Mouse (Mus musculus): ENCODE measurements at regions not wholly inside any gene's neighbourhood (a gene's known extent, or its start where the extent isn't known, plus 50 kb on each side); places are given as distances from the start of the nearest gene placed in this dataset.

GRCm38 (mm10) chr2:30679041-30679440 lies 84.2 kb downstream of the Cstad start:
- Histone ChIP-seq H3K9me3 (ENCODE audit: control insufficient read depth, low read length) (no peaks in the 10 kb centered on the region), H3K27ac (no peak overlapping the region), H3K9ac (replicated peaks) (no peak overlapping the region), H3K4me1 (replicated peaks; ENCODE audit: control insufficient read depth in 2 of 2, insufficient read depth in 2 of 2, low read length in 1 of 2) (peaks cover 0 to 11% of the 10 kb centered on the region in 2 experiments; a peak in 2 of 4 replicates), H3K36me3 (replicated peaks; ENCODE audit: control insufficient read depth, insufficient read depth, low read depth) (no peaks in the 10 kb centered on the region), H3K27me3 (ENCODE audit: control insufficient read depth, insufficient read depth, low read length) (peaks cover 5% of the 10 kb centered on the region), H3K4me3 (ENCODE audit: insufficient read depth in 1 of 2, low read depth in 2 of 2, low read length in 2 of 2) (no peak overlapping the region), H3K4me2 (ENCODE audit: low read depth) (no peak overlapping the region)
- ATAC-seq (ENCODE audit: insufficient read depth) (no peak), DNase-seq (ENCODE audit: low read depth in 3 of 3, low spot score in 3 of 3) (no peak)
- TF ChIP-seq EP300 (IDR thresholded peaks at IDR 0.05; ENCODE audit: low read depth) (no peak), CTCF (IDR thresholded peaks at IDR 0.05; ENCODE audit: low read depth) (no peak)

GRCm38 (mm10) chr2:30677498-30677897 lies 82.7 kb downstream of the Cstad start:
- ATAC-seq (ENCODE audit: insufficient read depth) (no peak), DNase-seq (ENCODE audit: low read depth in 3 of 3, low spot score in 3 of 3) (no peak)
- Histone ChIP-seq H3K9me3 (ENCODE audit: control insufficient read depth, low read length) (no peaks in the 10 kb centered on the region), H3K4me2 (ENCODE audit: low read depth) (no peak overlapping the region), H3K27ac (no peak overlapping the region), H3K36me3 (replicated peaks; ENCODE audit: control insufficient read depth, insufficient read depth, low read depth) (no peaks in the 10 kb centered on the region), H3K4me1 (replicated peaks; ENCODE audit: control insufficient read depth in 2 of 2, insufficient read depth in 2 of 2, low read length in 1 of 2) (peaks cover 0 to 11% of the 10 kb centered on the region in 2 experiments; a peak in 2 of 4 replicates), H3K27me3 (ENCODE audit: control insufficient read depth, insufficient read depth, low read length) (peaks cover 5% of the 10 kb centered on the region), H3K9ac (replicated peaks) (no peak overlapping the region), H3K4me3 (ENCODE audit: insufficient read depth in 1 of 2, low read depth in 2 of 2, low read length in 2 of 2) (no peak overlapping the region)
- TF ChIP-seq CTCF (IDR thresholded peaks at IDR 0.05; ENCODE audit: low read depth) (no peak), EP300 (IDR thresholded peaks at IDR 0.05; ENCODE audit: low read depth) (no peak)
- WGBS (ENCODE audit: insufficient replicate concordance) = 5% methylated on average over 5 of the region's 5 CpGs

- peaks cover 0 to 11% of the 10 kb centered on the region in 2 experiments; a peak in 2 of 4 replicates for H3K4me1 ChIP-seq (replicated peaks; ENCODE audit: control insufficient read depth in 2 of 2, insufficient read depth in 2 of 2, low read length in 1 of 2)
- H3K9ac ChIP-seq (replicated peaks) = no peak overlapping the region
- H3K27me3 ChIP-seq (ENCODE audit: control insufficient read depth, insufficient read depth, low read length) = peaks cover 5% of the 10 kb centered on the region
- peak overlapping the region; percentile 27; the same call in 1 of the 2 replicates for H3K4me2 ChIP-seq (ENCODE audit: low read depth)
- no peaks in the 10 kb centered on the region for H3K36me3 ChIP-seq (replicated peaks; ENCODE audit: control insufficient read depth, insufficient read depth, low read depth)
- H3K4me3 ChIP-seq (ENCODE audit: insufficient read depth in 1 of 2, low read depth in 2 of 2, low read length in 2 of 2) = no peak overlapping the region
- DNase-seq (ENCODE audit: low read depth in 3 of 3, low spot score in 3 of 3) (no peak), ATAC-seq (ENCODE audit: insufficient read depth) (no peak)
- H3K27ac ChIP-seq = no peak overlapping the region
- H3K9me3 ChIP-seq (ENCODE audit: control insufficient read depth, low read length) = no peaks in the 10 kb centered on the region
- 1% methylated on average over 44 of the region's 44 CpGs for WGBS (ENCODE audit: insufficient replicate concordance)
- TF ChIP-seq EP300 (IDR thresholded peaks at IDR 0.05; ENCODE audit: low read depth) (no peak), CTCF (IDR thresholded peaks at IDR 0.05; ENCODE audit: low read depth) (no peak)
Measured at GRCm38 (mm10) chr2:30676833-30677459, 82.1 kb downstream of the Cstad start.

- no peak for ATAC-seq (ENCODE audit: insufficient read depth)
- Histone ChIP-seq H3K27me3 (ENCODE audit: control insufficient read depth, insufficient read depth, low read length) (peaks cover 5% of the 10 kb centered on the region), H3K27ac (no peak overlapping the region), H3K9me3 (ENCODE audit: control insufficient read depth, low read length) (no peaks in the 10 kb centered on the region), H3K9ac (replicated peaks) (no peak overlapping the region), H3K4me1 (replicated peaks; ENCODE audit: control insufficient read depth in 2 of 2, insufficient read depth in 2 of 2, low read length in 1 of 2) (peaks cover 0 to 11% of the 10 kb centered on the region in 2 experiments; a peak in 2 of 4 replicates), H3K4me3 (ENCODE audit: insufficient read depth in 1 of 2, low read depth in 2 of 2, low read length in 2 of 2) (no peak overlapping the region), H3K36me3 (replicated peaks; ENCODE audit: control insufficient read depth, insufficient read depth, low read depth) (no peaks in the 10 kb centered on the region), H3K4me2 (ENCODE audit: low read depth) (peak overlapping the region; percentile 27; the same call in 1 of the 2 replicates)
- DNase-seq (ENCODE audit: low read depth in 3 of 3, low spot score in 3 of 3) = no peak
- no peak for TF ChIP-seq EP300 (IDR thresholded peaks at IDR 0.05; ENCODE audit: low read depth)
- TF ChIP-seq CTCF (IDR thresholded peaks at IDR 0.05; ENCODE audit: low read depth) = no peak
- 4% methylated on average over 7 of the region's 7 CpGs for WGBS (ENCODE audit: insufficient replicate concordance)
Measured at GRCm38 (mm10) chr2:30676450-30676832, 81.6 kb downstream of the Cstad start.

- Histone ChIP-seq H3K4me3 (ENCODE audit: insufficient read depth in 1 of 2, low read depth in 2 of 2, low read length in 2 of 2) (no peak overlapping the region), H3K9ac (replicated peaks) (no peak overlapping the region), H3K27ac (no peak overlapping the region), H3K4me1 (replicated peaks; ENCODE audit: control insufficient read depth in 2 of 2, insufficient read depth in 2 of 2, low read length in 1 of 2) (peaks cover 0 to 11% of the 10 kb centered on the region in 2 experiments; a peak in 2 of 4 replicates), H3K36me3 (replicated peaks; ENCODE audit: control insufficient read depth, insufficient read depth, low read depth) (no peaks in the 10 kb centered on the region), H3K9me3 (ENCODE audit: control insufficient read depth, low read length) (no peaks in the 10 kb centered on the region), H3K4me2 (ENCODE audit: low read depth) (no peak overlapping the region), H3K27me3 (ENCODE audit: control insufficient read depth, insufficient read depth, low read length) (peaks cover 5% of the 10 kb centered on the region)
- DNase-seq (ENCODE audit: low read depth in 3 of 3, low spot score in 3 of 3) = no peak
- 60% methylated on average over 2 of the region's 2 CpGs for WGBS (ENCODE audit: insufficient replicate concordance)
- TF ChIP-seq CTCF (IDR thresholded peaks at IDR 0.05; ENCODE audit: low read depth) (no peak), EP300 (IDR thresholded peaks at IDR 0.05; ENCODE audit: low read depth) (no peak)
- no peak for ATAC-seq (ENCODE audit: insufficient read depth)
Measured at GRCm38 (mm10) chr2:30675839-30676238, 81.0 kb downstream of the Cstad start.
